In genomic region chr5:22345894-22346635, GRCm38 (mm10) we compare ENCODE assay signal across 8 mouse cellular contexts. TPM values are rescaled to one million over a fixed set of nuclear protein-coding genes. Genes with fewer than 3 reads are reported as not detected.
DNase-seq lines count a peak whose midpoint lies in the region; ATAC-seq lines count a peak whose summit lies in the region.
"Had no signal": no experiment of that assay in that cellular context is flagged by ENCODE, and none has a peak within 500 bp of the region (broad histone marks: within the 10 kb centered on the region; RNA-seq: fewer than 3 reads in every experiment).

No protein-coding gene starts in this region.

- no peak overlapping the region for H3K9ac ChIP-seq in heart, embryonic 14.5 days (ENCODE audit: low read length)
- H3K9ac ChIP-seq in hindbrain, embryonic 13.5 days, result no peak overlapping the region
- no peak overlapping the region for H3K9ac ChIP-seq in midbrain, embryonic 13.5 days (replicated peaks)

- H3K4me1 ChIP-seq in heart, embryonic 14.5 days (ENCODE audit: control insufficient read depth in 2 of 2, insufficient read depth in 2 of 2, low read length in 2 of 2), result peaks cover 0 to 13% of the 10 kb centered on the region in 2 experiments; a peak in 3 of 4 replicates
- peaks cover 33% of the 10 kb centered on the region for H3K4me1 ChIP-seq in hindbrain, embryonic 13.5 days (replicated peaks)
- peaks cover 25% of the 10 kb centered on the region for H3K4me1 ChIP-seq in midbrain, embryonic 13.5 days (replicated peaks)

- peak overlapping the region in 1 of 2 experiments; percentile 61; a peak in 1 of 4 replicates for H3K4me3 ChIP-seq in heart, embryonic 14.5 days (ENCODE audit: control insufficient read depth in 1 of 2, insufficient read depth in 1 of 2, low read depth in 1 of 2, low read length in 2 of 2)
- H3K4me3 ChIP-seq in hindbrain, embryonic 13.5 days, result peak overlapping the region; percentile 59
- peak overlapping the region; percentile 66 for H3K4me3 ChIP-seq in midbrain, embryonic 13.5 days (replicated peaks)

- no peak for ATAC-seq in heart, embryonic 14.5 days (ENCODE audit: insufficient number of reproducible peaks, insufficient read depth, low FRiP score, low read depth)
- ATAC-seq in hindbrain, embryonic 13.5 days (ENCODE audit: low FRiP score), result no peak
- no peak for ATAC-seq in midbrain, embryonic 13.5 days
- ATAC-seq: inflammation-experienced regulatory T-cells, adult 6 months had no signal

- no peak for DNase-seq in heart, adult 9 months (ENCODE audit: low spot score in 2 of 2)
- DNase-seq in embryo, embryonic 9.5 days (ENCODE audit: extremely low spot score), result peak; percentile 7
- DNase-seq in testis, postnatal 14 days (ENCODE audit: low spot score), result no peak
- DNase-seq in thymus, postnatal 14 days, result no peak

- H3K27ac ChIP-seq in heart, embryonic 14.5 days (replicated peaks in 1 of 2; ENCODE audit: control insufficient read depth in 1 of 2, insufficient read depth in 1 of 2, low read depth in 2 of 2, low read length in 2 of 2), result no peak overlapping the region
- no peak overlapping the region for H3K27ac ChIP-seq in hindbrain, embryonic 13.5 days
- H3K27ac ChIP-seq in midbrain, embryonic 13.5 days, result peak overlapping the region; percentile 91; the same call in 1 of the 2 replicates

- peaks cover 83% of the 10 kb centered on the region for H3K27me3 ChIP-seq in heart, embryonic 14.5 days (ENCODE audit: control insufficient read depth, insufficient read depth, low read length)
- peaks cover 51% of the 10 kb centered on the region for H3K27me3 ChIP-seq in hindbrain, embryonic 13.5 days
- peaks cover 41% of the 10 kb centered on the region for H3K27me3 ChIP-seq in midbrain, embryonic 13.5 days

- WGBS in heart, embryonic 14.5 days, result 30% methylated on average over 14 of the region's 14 CpGs
- WGBS in hindbrain, embryonic 13.5 days, result 32% methylated on average over 14 of the region's 14 CpGs
- 34% methylated on average over 14 of the region's 14 CpGs for WGBS in midbrain, embryonic 13.5 days

- H3K9me3 ChIP-seq in heart, embryonic 14.5 days (ENCODE audit: control insufficient read depth, low read length), result no peaks in the 10 kb centered on the region
- H3K9me3 ChIP-seq in hindbrain, embryonic 13.5 days, result no peaks in the 10 kb centered on the region
- no peaks in the 10 kb centered on the region for H3K9me3 ChIP-seq in midbrain, embryonic 13.5 days

- H3K4me2 ChIP-seq in heart, embryonic 14.5 days (ENCODE audit: low read length), result peak overlapping the region; percentile 98; the same call in 1 of the 2 replicates
- peak overlapping the region; percentile 91 for H3K4me2 ChIP-seq in hindbrain, embryonic 13.5 days
- peak overlapping the region; percentile 93 for H3K4me2 ChIP-seq in midbrain, embryonic 13.5 days (replicated peaks)

- no peaks in the 10 kb centered on the region for H3K36me3 ChIP-seq in heart, embryonic 14.5 days (ENCODE audit: control insufficient read depth, insufficient read depth, low read length)
- no peaks in the 10 kb centered on the region for H3K36me3 ChIP-seq in hindbrain, embryonic 13.5 days
- no peaks in the 10 kb centered on the region for H3K36me3 ChIP-seq in midbrain, embryonic 13.5 days

RNA-seq across cellular contexts. Expression of gene Reln, which starts 1.6 kb away (rescaled TPM):
- polyA plus RNA-seq in heart, embryonic 14.5 days (2014; fragmentation: Nextera tagmentation; extraction: Ambion mirVana), result 2.7 and 2.8 TPM in 2 replicates
- polyA plus RNA-seq in hindbrain, embryonic 13.5 days (2015; fragmentation: Nextera tagmentation; extraction: Ambion mirVana), result 25.9 TPM in 2 replicates
- polyA plus RNA-seq in midbrain, embryonic 13.5 days (2015; fragmentation: Nextera tagmentation; extraction: Ambion mirVana), result 28.8 and 40.1 TPM in 2 replicates
